Comparison of ENCODE assay signal across 8 mouse cellular contexts in the genomic region with DNA sequence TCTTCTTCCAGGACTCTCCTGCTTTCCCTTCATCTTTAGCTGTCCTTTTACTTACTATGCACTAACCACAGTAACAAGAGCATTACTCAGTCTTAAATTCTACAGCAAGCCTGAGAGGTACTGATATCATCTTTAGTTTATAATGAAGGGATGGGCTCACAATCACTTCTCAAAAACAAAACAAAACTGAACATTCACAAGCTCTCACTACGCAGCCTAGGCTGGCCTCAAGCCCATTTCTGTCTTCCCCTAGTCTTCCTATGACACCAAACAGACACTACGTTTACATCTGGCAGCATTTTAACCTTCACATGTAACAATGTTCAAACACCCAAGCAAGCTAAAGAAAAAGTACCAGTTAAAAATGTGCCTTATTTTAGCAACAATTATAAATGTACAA. TPM values are rescaled to one million over a fixed set of nuclear protein-coding genes. Genes with fewer than 3 reads are reported as not detected.
DNase-seq lines count a peak whose midpoint lies in the region; ATAC-seq and TF ChIP-seq lines count a peak whose summit lies in the region.

No protein-coding gene starts in this region.

- peak overlapping the region; percentile 100 for H3K9ac ChIP-seq in heart, embryonic 14.5 days (ENCODE audit: low read length)
- 0 out of 2 replicates have a peak overlapping the region, but pooled peaks have one; percentile 22 for H3K9ac ChIP-seq in intestine, postnatal 0 days (ENCODE audit: low read depth, low read length)
- H3K9ac ChIP-seq in midbrain, embryonic 14.5 days (replicated peaks; ENCODE audit: low read length): peak overlapping the region; percentile 92; the same call in 1 of the 2 replicates

- H3K36me3 ChIP-seq in heart, embryonic 14.5 days (ENCODE audit: control insufficient read depth, insufficient read depth, low read length): no peaks in the 10 kb centered on the region
- H3K36me3 ChIP-seq in embryonic facial prominence, embryonic 10.5 days (replicated peaks): peaks cover 22% of the 10 kb centered on the region
- no peaks in the 10 kb centered on the region for H3K36me3 ChIP-seq in intestine, postnatal 0 days (ENCODE audit: control insufficient read depth, insufficient read depth)
- no peaks in the 10 kb centered on the region for H3K36me3 ChIP-seq in midbrain, embryonic 14.5 days (ENCODE audit: control insufficient read depth, insufficient read depth, low read length)

- no peak overlapping the region for H3K27ac ChIP-seq in heart, embryonic 14.5 days (replicated peaks in 1 of 2; ENCODE audit: control insufficient read depth in 1 of 2, insufficient read depth in 1 of 2, low read depth in 2 of 2, low read length in 2 of 2)
- no peak overlapping the region for H3K27ac ChIP-seq in embryonic facial prominence, embryonic 10.5 days (replicated peaks)
- no peak overlapping the region for H3K27ac ChIP-seq in intestine, postnatal 0 days (ENCODE audit: low read depth, low read length)
- no peak overlapping the region for H3K27ac ChIP-seq in midbrain, embryonic 14.5 days (replicated peaks; ENCODE audit: low read depth, low read length)

- H3K4me2 ChIP-seq in heart, embryonic 14.5 days (ENCODE audit: low read length): peak overlapping the region; percentile 84
- H3K4me2 ChIP-seq in intestine, postnatal 0 days (replicated peaks; ENCODE audit: low read depth): peak overlapping the region; percentile 77
- peak overlapping the region; percentile 76 for H3K4me2 ChIP-seq in midbrain, embryonic 14.5 days (ENCODE audit: low read length)

- H3K4me1 ChIP-seq in heart, embryonic 14.5 days (ENCODE audit: control insufficient read depth in 2 of 2, insufficient read depth in 2 of 2, low read length in 2 of 2): peaks cover 2 to 23% of the 10 kb centered on the region in 2 experiments; a peak in 3 of 4 replicates
- peaks cover 27% of the 10 kb centered on the region for H3K4me1 ChIP-seq in embryonic facial prominence, embryonic 10.5 days
- H3K4me1 ChIP-seq in intestine, postnatal 0 days (replicated peaks; ENCODE audit: control insufficient read depth, insufficient read depth, low read length): peaks cover 11% of the 10 kb centered on the region; the same call in 1 of the 2 replicates
- H3K4me1 ChIP-seq in midbrain, embryonic 14.5 days (ENCODE audit: control insufficient read depth, insufficient read depth, low read length): peaks cover 23% of the 10 kb centered on the region

- no peaks in the 10 kb centered on the region for H3K27me3 ChIP-seq in heart, embryonic 14.5 days (ENCODE audit: control insufficient read depth, insufficient read depth, low read length)
- H3K27me3 ChIP-seq in embryonic facial prominence, embryonic 10.5 days (replicated peaks; ENCODE audit: low read depth, poor library complexity, severe bottlenecking): no peaks in the 10 kb centered on the region
- no peaks in the 10 kb centered on the region for H3K27me3 ChIP-seq in intestine, postnatal 0 days (replicated peaks; ENCODE audit: control insufficient read depth, insufficient read depth, low read length)
- no peaks in the 10 kb centered on the region for H3K27me3 ChIP-seq in midbrain, embryonic 14.5 days (ENCODE audit: control insufficient read depth, insufficient read depth, low read length)

- no peaks in the 10 kb centered on the region for H3K9me3 ChIP-seq in heart, embryonic 14.5 days (ENCODE audit: control insufficient read depth, low read length)
- H3K9me3 ChIP-seq in embryonic facial prominence, embryonic 10.5 days: no peaks in the 10 kb centered on the region
- H3K9me3 ChIP-seq in intestine, postnatal 0 days (ENCODE audit: control insufficient read depth): no peaks in the 10 kb centered on the region
- H3K9me3 ChIP-seq in midbrain, embryonic 14.5 days (ENCODE audit: control insufficient read depth, low read length): no peaks in the 10 kb centered on the region

- TF ChIP-seq CTCF in intestine, postnatal 0 days (IDR thresholded peaks at IDR 0.05; ENCODE audit: low read depth): no peak

- peak overlapping the region in 1 of 2 experiments; percentile 99; a peak in 2 of 4 replicates for H3K4me3 ChIP-seq in heart, embryonic 14.5 days (ENCODE audit: control insufficient read depth in 1 of 2, insufficient read depth in 1 of 2, low read depth in 1 of 2, low read length in 2 of 2)
- peak overlapping the region; percentile 97 for H3K4me3 ChIP-seq in embryonic facial prominence, embryonic 10.5 days
- H3K4me3 ChIP-seq in intestine, postnatal 0 days (ENCODE audit: low read depth, low read length): peak overlapping the region; percentile 93
- H3K4me3 ChIP-seq in midbrain, embryonic 14.5 days (replicated peaks; ENCODE audit: low read depth, low read length): peak overlapping the region; percentile 72

- DNase-seq in heart, postnatal 4 days: no peak
- DNase-seq in embryonic facial prominence, embryonic 10.5 days (ENCODE audit: low spot score): no peak
- no peak for DNase-seq in midbrain, embryonic 14.5 days
- DNase-seq in embryo, embryonic 9.5 days (ENCODE audit: extremely low spot score): no peak
- no peak for DNase-seq in right cerebral cortex, postnatal 36 days (ENCODE audit: low spot score in 2 of 2)
- no peak for DNase-seq in adipocyte (ENCODE audit: low spot score)

- no peak for ATAC-seq in heart, embryonic 14.5 days (ENCODE audit: insufficient number of reproducible peaks, insufficient read depth, low FRiP score, low read depth)
- no peak for ATAC-seq in intestine, postnatal 0 days
- ATAC-seq in midbrain, embryonic 14.5 days (ENCODE audit: low FRiP score, low TSS enrichment): no peak

- 13% methylated on average over 2 of the region's 2 CpGs for WGBS in heart, embryonic 14.5 days
- 60% methylated on average over 2 of the region's 2 CpGs for WGBS in embryonic facial prominence, embryonic 10.5 days
- WGBS in intestine, postnatal 0 days: 9% methylated on average over 2 of the region's 2 CpGs
- WGBS in midbrain, embryonic 14.5 days: 66% methylated on average over 2 of the region's 2 CpGs

RNA-seq across cellular contexts. Expression of a gene that starts 1.9 kb away (rescaled TPM):
- polyA plus RNA-seq in heart, embryonic 14.5 days (2014; fragmentation: Nextera tagmentation; extraction: Ambion mirVana): 80.1 and 91.7 TPM in 2 replicates
- 100 to 1,000 TPM; 137 to 144 TPM for total RNA-seq in heart, postnatal 4 days (2021)
- polyA plus RNA-seq in embryonic facial prominence, embryonic 10.5 days (2016; fragmentation: Nextera tagmentation; extraction: Ambion mirVana): 151 and 156 TPM in 2 replicates
- polyA plus RNA-seq in intestine, postnatal 0 days (2015; fragmentation: Nextera tagmentation; extraction: Ambion mirVana): 64.4 and 75.8 TPM in 2 replicates
- polyA plus RNA-seq in midbrain, embryonic 14.5 days (2014; fragmentation: Nextera tagmentation; extraction: Ambion mirVana): 165 TPM in 2 replicates

Comparison
In these comparisons a context has a peak if more than half of its experiments do, and no peak if none do; other contexts are left out.
1. H3K9ac ChIP-seq: peak in every context shown above with its lines; median percentile 100 in heart, embryonic 14.5 days; 92 in midbrain, embryonic 14.5 days; 22 in intestine, postnatal 0 days.